Mouse (Mus musculus): ENCODE measurements around the gene Lurap1. TPM values are rescaled to one million over a fixed set of nuclear protein-coding genes. Genes with fewer than 3 reads are reported as not detected.

Lurap1 gene
- polyA plus RNA-seq, 1 experiment = 1.4 TPM

DNA sequence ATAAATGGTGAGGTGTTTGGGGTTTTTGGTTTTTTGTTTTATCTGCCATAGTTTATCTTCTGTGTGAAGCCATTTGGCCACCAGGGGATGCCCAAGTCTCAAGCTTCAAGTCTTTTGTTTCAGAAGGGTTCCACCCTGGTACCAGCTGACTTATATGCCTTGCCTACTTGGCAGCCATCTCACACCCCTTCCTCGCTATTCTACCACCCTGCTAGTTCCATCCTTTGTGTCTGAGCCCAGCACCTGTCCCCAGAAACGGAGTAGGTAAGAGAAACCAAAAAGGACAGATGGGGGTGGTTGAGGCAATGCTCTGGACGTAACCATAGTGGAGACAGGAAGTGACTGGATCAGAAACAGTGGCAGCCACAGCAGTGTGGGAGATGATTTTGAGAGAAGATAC is 8.8 kb upstream of the Lurap1 start:
- peak; percentile 78 for DNase-seq (ENCODE audit: low read depth)
- TF ChIP-seq POLR2A (IDR thresholded peaks at IDR 0.05; ENCODE audit: borderline replicate concordance, extremely low read depth, insufficient read depth, insufficient read length, poor library complexity, severe bottlenecking) = no peak
- TF ChIP-seq CTCF (IDR thresholded peaks at IDR 0.05; ENCODE audit: borderline replicate concordance, extremely low read depth, insufficient read depth, insufficient read length) = peak; percentile 54; the same call in 1 of the 2 replicates

- DNase-seq (ENCODE audit: low read depth) = no peak
- TF ChIP-seq POLR2A (IDR thresholded peaks at IDR 0.05; ENCODE audit: borderline replicate concordance, extremely low read depth, insufficient read depth, insufficient read length, poor library complexity, severe bottlenecking) = no peak
- TF ChIP-seq CTCF (IDR thresholded peaks at IDR 0.05; ENCODE audit: borderline replicate concordance, extremely low read depth, insufficient read depth, insufficient read length) = no peak
Observed at GRCm38 (mm10) chr4:116157882-116158281, 6.7 kb upstream of the Lurap1 start.

- TF ChIP-seq POLR2A (IDR thresholded peaks at IDR 0.05; ENCODE audit: borderline replicate concordance, extremely low read depth, insufficient read depth, insufficient read length, poor library complexity, severe bottlenecking) (no peak), CTCF (IDR thresholded peaks at IDR 0.05; ENCODE audit: borderline replicate concordance, extremely low read depth, insufficient read depth, insufficient read length) (no peak)
- DNase-seq (ENCODE audit: low read depth) = no peak
Observed at GRCm38 (mm10) chr4:116152702-116153101, 1.6 kb upstream of the Lurap1 start.

- TF ChIP-seq CTCF (IDR thresholded peaks at IDR 0.05; ENCODE audit: borderline replicate concordance, extremely low read depth, insufficient read depth, insufficient read length) (no peak), POLR2A (IDR thresholded peaks at IDR 0.05; ENCODE audit: borderline replicate concordance, extremely low read depth, insufficient read depth, insufficient read length, poor library complexity, severe bottlenecking) (no peak)
- no peak for DNase-seq (ENCODE audit: low read depth)
Observed at GRCm38 (mm10) chr4:116150862-116151221, 296 bp downstream of the Lurap1 start.

DNA sequence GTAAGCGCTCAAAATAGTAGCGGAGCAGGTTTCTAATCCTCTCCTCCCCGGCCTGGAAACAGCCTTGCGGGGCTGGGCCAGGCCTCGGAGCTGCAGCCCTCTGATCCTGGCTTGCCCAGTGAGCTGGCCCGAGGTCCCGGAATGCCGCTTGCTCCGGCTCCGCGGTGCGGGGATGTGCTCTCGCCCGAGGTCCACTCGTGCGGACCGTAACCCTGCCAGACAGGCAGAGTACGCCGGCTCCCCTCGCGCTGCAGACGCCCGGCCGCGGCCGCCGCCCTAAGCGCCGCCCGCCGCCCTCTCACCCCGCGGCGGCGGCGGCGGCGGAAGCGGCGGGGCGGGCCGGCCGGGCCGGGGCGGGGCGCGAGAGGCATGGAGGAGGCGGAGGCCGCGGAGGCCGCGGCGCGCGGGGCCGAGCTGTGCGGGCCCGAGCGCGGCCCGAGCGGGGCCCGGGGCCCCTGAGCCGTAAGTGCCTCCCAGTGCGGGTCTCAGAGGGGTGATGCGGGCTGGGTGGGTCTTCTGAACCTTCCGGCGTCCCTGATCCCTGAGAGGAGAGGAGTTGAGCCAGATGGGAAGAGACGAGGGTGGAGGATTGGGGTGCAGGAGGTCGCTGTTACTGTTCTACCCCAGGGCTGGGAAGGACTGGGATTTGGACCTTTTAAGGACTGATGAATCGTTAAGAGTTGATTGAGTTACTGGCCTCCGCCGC is 829 bp downstream of the Lurap1 start:
- TF ChIP-seq POLR2A (IDR thresholded peaks at IDR 0.05; ENCODE audit: borderline replicate concordance, extremely low read depth, insufficient read depth, insufficient read length, poor library complexity, severe bottlenecking) (peak; percentile 85), CTCF (IDR thresholded peaks at IDR 0.05; ENCODE audit: borderline replicate concordance, extremely low read depth, insufficient read depth, insufficient read length) (no peak)
- DNase-seq (ENCODE audit: low read depth) = peak; percentile 71

DNA sequence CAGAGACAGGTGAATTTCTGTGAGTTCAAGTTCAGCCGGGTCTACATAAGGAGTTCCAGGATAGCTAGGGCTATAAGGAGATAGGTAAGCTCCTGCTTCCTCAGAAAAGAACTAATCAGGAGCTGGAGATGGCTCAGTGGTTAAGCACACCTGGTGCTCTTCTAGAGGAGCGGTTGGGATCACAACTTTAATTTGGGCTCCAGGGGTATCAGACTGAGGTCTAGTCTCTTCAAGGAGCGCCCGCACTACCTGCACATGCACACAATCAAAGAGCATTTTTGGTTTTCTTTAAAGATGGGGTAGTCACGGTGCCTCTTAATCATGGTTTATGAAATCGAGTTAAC is 1.4 kb downstream of the Lurap1 start:
- DNase-seq (ENCODE audit: low read depth) = no peak
- no peak for TF ChIP-seq CTCF (IDR thresholded peaks at IDR 0.05; ENCODE audit: borderline replicate concordance, extremely low read depth, insufficient read depth, insufficient read length)
- no peak for TF ChIP-seq POLR2A (IDR thresholded peaks at IDR 0.05; ENCODE audit: borderline replicate concordance, extremely low read depth, insufficient read depth, insufficient read length, poor library complexity, severe bottlenecking)

GRCm38 (mm10) chr4:116143891-116144717 is 7.0 kb downstream of the Lurap1 start:
- TF ChIP-seq POLR2A (IDR thresholded peaks at IDR 0.05; ENCODE audit: borderline replicate concordance, extremely low read depth, insufficient read depth, insufficient read length, poor library complexity, severe bottlenecking) = no peak
- TF ChIP-seq CTCF (IDR thresholded peaks at IDR 0.05; ENCODE audit: borderline replicate concordance, extremely low read depth, insufficient read depth, insufficient read length) = no peak

DNA sequence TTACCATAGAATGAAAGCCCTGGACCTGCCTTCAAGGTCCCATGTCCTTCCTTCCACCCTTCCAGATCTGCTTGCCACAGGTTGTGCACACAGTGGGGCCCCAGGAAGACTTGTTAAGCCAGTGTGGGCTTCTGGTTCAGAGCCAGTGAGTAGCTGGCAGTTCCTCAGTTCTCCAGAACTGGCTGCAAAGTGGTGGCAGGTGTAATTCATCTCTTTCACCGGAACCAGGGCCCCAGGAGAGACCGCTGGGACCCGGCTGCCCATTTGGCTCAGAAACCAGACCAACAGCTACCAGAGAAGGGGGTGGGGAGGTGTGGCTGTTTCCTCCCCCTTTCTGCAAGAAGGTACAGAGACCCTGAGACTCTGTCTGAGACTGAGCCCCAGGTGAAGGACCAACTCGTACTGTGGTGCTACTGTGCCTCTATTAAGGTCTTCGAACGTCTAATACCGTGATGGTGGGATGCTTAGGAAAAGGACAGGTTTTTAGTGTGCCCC is 7.8 kb downstream of the Lurap1 start:
- TF ChIP-seq CTCF (IDR thresholded peaks at IDR 0.05; ENCODE audit: borderline replicate concordance, extremely low read depth, insufficient read depth, insufficient read length) = no peak
- no peak for TF ChIP-seq POLR2A (IDR thresholded peaks at IDR 0.05; ENCODE audit: borderline replicate concordance, extremely low read depth, insufficient read depth, insufficient read length, poor library complexity, severe bottlenecking)
- peak; percentile 28 for DNase-seq (ENCODE audit: low read depth)

More at GRCm38 (mm10) chr4:116143891-116144717, 7.0 kb downstream of the Lurap1 start:
- DNase-seq (ENCODE audit: low read depth) = peak; percentile 67

DNA sequence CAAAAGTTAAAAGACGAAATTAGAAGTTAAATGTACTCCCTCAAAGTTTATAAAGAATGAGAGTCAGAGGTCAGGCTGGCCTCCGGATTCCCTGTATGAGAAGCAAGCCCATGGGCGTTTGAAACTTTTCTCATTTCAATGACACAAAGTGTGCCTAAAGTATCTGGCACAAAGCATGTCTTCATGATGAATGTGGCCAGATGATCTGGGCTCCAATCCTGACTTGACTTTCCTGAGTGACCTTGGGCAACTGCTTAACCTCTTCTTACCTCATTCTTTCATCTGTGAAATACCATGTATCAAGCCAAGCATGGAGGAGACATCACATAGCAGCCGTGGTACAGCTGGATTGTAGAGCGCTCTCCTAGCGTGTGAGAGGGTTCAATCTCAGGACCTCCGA is 8.9 kb downstream of the Lurap1 start:
- TF ChIP-seq CTCF (IDR thresholded peaks at IDR 0.05; ENCODE audit: borderline replicate concordance, extremely low read depth, insufficient read depth, insufficient read length) (no peak), POLR2A (IDR thresholded peaks at IDR 0.05; ENCODE audit: borderline replicate concordance, extremely low read depth, insufficient read depth, insufficient read length, poor library complexity, severe bottlenecking) (no peak)
- no peak for DNase-seq (ENCODE audit: low read depth)

GRCm38 (mm10) chr4:116141736-116142135 is 9.4 kb downstream of the Lurap1 start:
- TF ChIP-seq CTCF (IDR thresholded peaks at IDR 0.05; ENCODE audit: borderline replicate concordance, extremely low read depth, insufficient read depth, insufficient read length) (no peak), POLR2A (IDR thresholded peaks at IDR 0.05; ENCODE audit: borderline replicate concordance, extremely low read depth, insufficient read depth, insufficient read length, poor library complexity, severe bottlenecking) (no peak)
- DNase-seq (ENCODE audit: low read depth) = no peak

GRCm38 (mm10) chr4:116140801-116141574 is 10.2 kb downstream of the Lurap1 start:
- no peak for DNase-seq (ENCODE audit: low read depth)

More at GRCm38 (mm10) chr4:116140801-116141574, 10.2 kb downstream of the Lurap1 start:
- TF ChIP-seq POLR2A (IDR thresholded peaks at IDR 0.05; ENCODE audit: borderline replicate concordance, extremely low read depth, insufficient read depth, insufficient read length, poor library complexity, severe bottlenecking) = no peak
- TF ChIP-seq CTCF (IDR thresholded peaks at IDR 0.05; ENCODE audit: borderline replicate concordance, extremely low read depth, insufficient read depth, insufficient read length) = no peak
